Comparison of ENCODE assay signal across 12 mouse cellular contexts in genomic region chr6:71962706-71963105, GRCm38 (mm10). TPM values are rescaled to one million over a fixed set of nuclear protein-coding genes. Genes with fewer than 3 reads are reported as not detected.
DNase-seq lines count a peak whose midpoint lies in the region; ATAC-seq lines count a peak whose summit lies in the region.
"Had no signal": no experiment of that assay in that cellular context is flagged by ENCODE, and none has a peak within 500 bp of the region (broad histone marks: within the 10 kb centered on the region; RNA-seq: fewer than 3 reads in every experiment).

No protein-coding gene starts in this region.

- ATAC-seq in common myeloid progenitor, adult 5-6 weeks (replicated peaks; ENCODE audit: low read depth, poor library complexity, severe bottlenecking): peak; percentile 78

- no peak overlapping the region for H3K4me3 ChIP-seq in heart, embryonic 10.5 days
- no peak overlapping the region for H3K4me3 ChIP-seq in macrophage (ENCODE audit: inconsistent target)
- H3K4me3 ChIP-seq: limb, embryonic 13.5 days had no signal

- 66% methylated on average over 6 of the region's 6 CpGs for WGBS in heart, embryonic 10.5 days
- WGBS in macrophage (ENCODE audit: missing documents): 59% methylated on average over 6 of the region's 6 CpGs

- H3K27me3 ChIP-seq in heart, embryonic 10.5 days (ENCODE audit: insufficient read depth, poor library complexity, severe bottlenecking): no peaks in the 10 kb centered on the region
- H3K27me3 ChIP-seq: limb, embryonic 13.5 days had no signal

- H3K27ac ChIP-seq in heart, embryonic 10.5 days: no peak overlapping the region
- peak overlapping the region; percentile 41; the same call in 1 of the 2 replicates for H3K27ac ChIP-seq in macrophage
- H3K27ac ChIP-seq: limb, embryonic 13.5 days had no signal

- no peaks in the 10 kb centered on the region for H3K79me2 ChIP-seq in macrophage (ENCODE audit: inconsistent target)

- H3K9me3 ChIP-seq in heart, embryonic 10.5 days: no peaks in the 10 kb centered on the region
- H3K9me3 ChIP-seq: limb, embryonic 13.5 days had no signal

- DNase-seq in heart, adult 11 months: peak; percentile 81
- DNase-seq in heart, embryonic 10.5 days (ENCODE audit: low spot score): no peak
- DNase-seq in thymus, postnatal 25 days: peak; percentile 23
- no peak for DNase-seq in kidney, adult 18-20 months
- no peak for DNase-seq in left cerebral cortex, adult 9 months (ENCODE audit: low spot score in 2 of 2)
- DNase-seq in urinary bladder, postnatal 14 days (ENCODE audit: low spot score): no peak
- DNase-seq: cerebellum, adult 8-10 months; kidney, postnatal 14 days; lung, postnatal 14 days had no signal

- H3K4me1 ChIP-seq in heart, embryonic 10.5 days: no peaks in the 10 kb centered on the region; the same call in 1 of the 2 replicates
- H3K4me1 ChIP-seq: limb, embryonic 13.5 days had no signal

- H3K36me3 ChIP-seq in heart, embryonic 10.5 days: peaks cover 52% of the 10 kb centered on the region
- H3K36me3 ChIP-seq in macrophage (ENCODE audit: inconsistent target): no peaks in the 10 kb centered on the region

RNA-seq across cellular contexts. Expression of gene Polr1a, which starts 53.9 kb away (rescaled TPM):
- 37.8 and 40.0 TPM in 2 replicates for polyA plus RNA-seq in heart, embryonic 10.5 days (2016; fragmentation: Nextera tagmentation; extraction: Ambion mirVana)
- total RNA-seq in common myeloid progenitor, adult 5-6 weeks (2017): 73.8 and 101 TPM in 2 replicates
- total RNA-seq in macrophage (2018; cell fraction: chromatin; rRNA removed): 10 to 100 TPM in 24 of 26 experiments, 1 to 10 TPM in 2; 9.3 to 50.1 (median 26.3) TPM
- total RNA-seq in macrophage (2018; cell fraction: cytosol; rRNA removed): 10 to 100 TPM in 11 of 26 experiments, 1 to 10 TPM in 15; 5.5 to 15.6 (median 9.3) TPM
- total RNA-seq in macrophage (2018; cell fraction: nucleus; rRNA removed): 10 to 100 TPM in 20 of 26 experiments, 1 to 10 TPM in 6; 5.1 to 50.8 (median 13.2) TPM
- polyA plus RNA-seq in macrophage (2018): 6.1 to 26.9 TPM (median 16.6 TPM) in 3 replicates

RNA-seq across cellular contexts. Expression of gene Ptcd3, which starts 54.2 kb away (rescaled TPM):
- polyA plus RNA-seq in heart, embryonic 10.5 days (2016; fragmentation: Nextera tagmentation; extraction: Ambion mirVana): 140 and 141 TPM in 2 replicates
- total RNA-seq in common myeloid progenitor, adult 5-6 weeks (2017): 159 and 193 TPM in 2 replicates
- 100 to 1,000 TPM in 7 of 26 experiments, 10 to 100 TPM in 19; 17.0 to 123 (median 77.9) TPM for total RNA-seq in macrophage (2018; cell fraction: chromatin; rRNA removed)
- total RNA-seq in macrophage (2018; cell fraction: cytosol; rRNA removed): 10 to 100 TPM; 10.5 to 19.9 (median 14.5) TPM
- total RNA-seq in macrophage (2018; cell fraction: nucleus; rRNA removed): 100 to 1,000 TPM in 2 of 26 experiments, 10 to 100 TPM in 24; 11.6 to 119 (median 36.1) TPM
- polyA plus RNA-seq in macrophage (2018): 13.1 to 37.8 TPM (median 34.7 TPM) in 3 replicates

Comparison
In these comparisons a context has a peak if more than half of its experiments do, and no peak if none do; other contexts are left out.
1. DNase-seq: peak in heart, adult 11 months (single experiment) and thymus, postnatal 25 days (single experiment); none in heart, embryonic 10.5 days (single experiment), kidney, adult 18-20 months (single experiment), left cerebral cortex, adult 9 months (0 of 2) and urinary bladder, postnatal 14 days (single experiment).